Mouse (Mus musculus): ENCODE data around the gene Vmn1r121. TPM values are rescaled to one million over a fixed set of nuclear protein-coding genes. Genes with fewer than 3 reads are reported as not detected.
"Not testable (repeated sequence)": the region's sequence is repeated elsewhere in the genome, so short reads cannot be mapped to it uniquely, and the experiment has no call there.

The Vmn1r121 gene
- not detected for total RNA-seq (2018; cell fraction: chromatin; rRNA removed)
- not detected for total RNA-seq (2018; cell fraction: cytosol; rRNA removed)
- not detected for total RNA-seq (2018; cell fraction: nucleus; rRNA removed)
- not detected in 3 replicates for polyA plus RNA-seq (2018)

- not testable (repeated sequence) for H3K27ac ChIP-seq; H3K79me2 ChIP-seq (ENCODE audit: inconsistent target); H3K4me3 ChIP-seq (ENCODE audit: inconsistent target); H3K36me3 ChIP-seq (ENCODE audit: inconsistent target)
- WGBS (ENCODE audit: missing documents), result no CpG with 5 or more reads among the region's 5 CpGs
These were observed at the start of gene Vmn1r121 for GRCm38 (mm10) chr7:21098413-21098812. TSS of gene Vmn1r121 (minus strand) at chr7:21098513.

GRCm38 (mm10) chr7:21134028-21134427, 35.7 kb upstream of the Vmn1r121 start, which contains the start of gene Vmn1r122:
TSS of gene Vmn1r122 (minus strand) at chr7:21134128.
- not testable (repeated sequence) for H3K4me3 ChIP-seq (ENCODE audit: inconsistent target); H3K79me2 ChIP-seq (ENCODE audit: inconsistent target); H3K36me3 ChIP-seq (ENCODE audit: inconsistent target); H3K27ac ChIP-seq
- no CpG with 5 or more reads among the region's 3 CpGs for WGBS (ENCODE audit: missing documents)

- H3K36me3 ChIP-seq (ENCODE audit: inconsistent target); H3K4me3 ChIP-seq (ENCODE audit: inconsistent target); H3K27ac ChIP-seq; H3K79me2 ChIP-seq (ENCODE audit: inconsistent target): not testable (repeated sequence)
- no CpG with 5 or more reads among the region's 1 CpGs for WGBS (ENCODE audit: missing documents)
These were observed 44.6 kb downstream of the Vmn1r121 start, which contains the start of gene Vmn1r120 for GRCm38 (mm10) chr7:21053684-21054083. TSS of gene Vmn1r120 (minus strand) at chr7:21053784.

Other genes starting within 250 kb of the Vmn1r121 start
- gene Vmn1r116, start 226.3 kb downstream of the Vmn1r121 start, polyA plus RNA-seq (2018), result not detected in 3 replicates
- gene Vmn1r117, start 214.4 kb downstream of the Vmn1r121 start, polyA plus RNA-seq (2018), result not detected in 3 replicates
- gene Vmn1r118, start 186.2 kb downstream of the Vmn1r121 start, polyA plus RNA-seq (2018), result not detected in 3 replicates
- not detected in 3 replicates for gene Vmn1r119, start 86.1 kb downstream of the Vmn1r121 start, polyA plus RNA-seq (2018)
- not detected in 3 replicates for gene Vmn1r120, start 44.7 kb downstream of the Vmn1r121 start, polyA plus RNA-seq (2018)
- gene Vmn1r122, start 35.6 kb upstream of the Vmn1r121 start, polyA plus RNA-seq (2018), result not detected in 3 replicates
- not detected in 3 replicates for gene Vmn1r123, start 63.7 kb upstream of the Vmn1r121 start, polyA plus RNA-seq (2018)
- not detected in 3 replicates for gene Gm5157, start 91.9 kb upstream of the Vmn1r121 start, polyA plus RNA-seq (2018)
- not detected in 3 replicates for gene Vmn1r124, start 162.1 kb upstream of the Vmn1r121 start, polyA plus RNA-seq (2018)
- gene Vmn1r125, start 173.7 kb upstream of the Vmn1r121 start, polyA plus RNA-seq (2018), result not detected in 3 replicates
- not detected in 3 replicates for gene Vmn1r126, start 203.0 kb upstream of the Vmn1r121 start, polyA plus RNA-seq (2018)
- gene Vmn1r127, start 221.3 kb upstream of the Vmn1r121 start, polyA plus RNA-seq (2018), result not detected in 3 replicates